Mouse (Mus musculus) liver, adult 2 months (tissue): ENCODE results near the gene Apoa1.

Source experiments
- CTCF ChIP-seq: fragments of 200-500 bp; IDR thresholded peaks from 2 replicates; pipeline ENCODE4 v1.5.1; 2011; ENCODE audit warnings: low read depth, low read length, control low read depth
- POLR2A ChIP-seq: fragments of 200-500 bp; IDR thresholded peaks from 2 replicates; pipeline ENCODE4 v1.6.1; 2011; ENCODE audit warnings: low read length, control low read depth; ENCODE audit not compliant: insufficient read depth; ENCODE audit errors: extremely low read depth

GRCm38 (mm10) chr9:46229573-46230449 lies 1.4 kb downstream of the Apoa1 start:
- TF ChIP-seq CTCF = peak; percentile 72
- peak; percentile 85 for TF ChIP-seq POLR2A
